Comparison of ENCODE assay signal across 19 mouse cellular contexts in genomic region chr9:41922416-41922815, GRCm38 (mm10).
DNase-seq lines count a peak whose midpoint lies in the region; ATAC-seq and TF ChIP-seq lines count a peak whose summit lies in the region.
"Had no signal": no experiment of that assay in that cellular context is flagged by ENCODE, and none has a peak within 500 bp of the region (broad histone marks: within the 10 kb centered on the region; RNA-seq: fewer than 3 reads in every experiment).

No protein-coding gene starts in this region.

- H3K9ac ChIP-seq in heart, embryonic 13.5 days = no peak overlapping the region
- H3K9ac ChIP-seq: liver, postnatal 0 days; midbrain, embryonic 13.5 days; neural tube, embryonic 13.5 days had no signal

- no peaks in the 10 kb centered on the region for H3K9me3 ChIP-seq in heart, embryonic 13.5 days
- H3K9me3 ChIP-seq: midbrain, embryonic 13.5 days; neural tube, embryonic 13.5 days had no signal

- ATAC-seq in heart, embryonic 13.5 days (ENCODE audit: extremely low read depth, insufficient number of reproducible peaks, low FRiP score, low TSS enrichment) = no peak
- ATAC-seq: forebrain, embryonic 14.5 days; liver, postnatal 0 days; midbrain, embryonic 13.5 days had no signal

- TF ChIP-seq CTCF in gastrocnemius, adult 2 months (IDR thresholded peaks at IDR 0.05) = no peak
- TF ChIP-seq CTCF in embryonic fibroblast, embryonic 13.5 days (IDR thresholded peaks at IDR 0.05; ENCODE audit: borderline replicate concordance, insufficient read depth, low read length) = no peak

- intact Hi-C loops in gastrocnemius, adult 2 months (cut with DNase I) = no loop called here

- H3K4me1 ChIP-seq in heart, embryonic 13.5 days = peaks cover 19% of the 10 kb centered on the region
- H3K4me1 ChIP-seq in embryonic fibroblast, embryonic 13.5 days (ENCODE audit: control insufficient read depth, insufficient read depth, low read length) = peaks cover 3% of the 10 kb centered on the region; the same call in 1 of the 2 replicates

- H3K27ac ChIP-seq in gastrocnemius, adult 2 months = no peak overlapping the region
- H3K27ac ChIP-seq in heart, embryonic 13.5 days (replicated peaks) = peak overlapping the region; percentile 32; the same call in 1 of the 2 replicates
- peak overlapping the region; percentile 90 for H3K27ac ChIP-seq in embryonic fibroblast, embryonic 13.5 days (ENCODE audit: insufficient read depth, low read length)
- H3K27ac ChIP-seq: midbrain, embryonic 13.5 days; neural tube, embryonic 13.5 days had no signal

- WGBS in heart, embryonic 13.5 days = 46% methylated on average over 6 of the region's 6 CpGs

- peak; percentile 30 for DNase-seq in gastrocnemius, adult 2 months
- no peak for DNase-seq in gastrocnemius, adult 18-20 months (ENCODE audit: low spot score)
- DNase-seq in heart, adult 8-10 months (ENCODE audit: low spot score) = no peak
- peak; percentile 48 for DNase-seq in Muller cell, postnatal 12 days (ENCODE audit: inconsistent ontology term)
- DNase-seq in layer of hippocampus, postnatal 25 days (ENCODE audit: extremely low spot score in 1 of 2, low spot score in 1 of 2) = no peak
- DNase-seq: cerebellum, adult 18-20 months; cerebellum, postnatal 25 days; embryo, embryonic 11 days; kidney, adult 9 months; layer of hippocampus, postnatal 36 days; liver, postnatal 0 days; lung, postnatal 14 days; spleen, adult 18-20 months; thymus, postnatal 36 days had no signal

- H3K36me3 ChIP-seq in heart, embryonic 13.5 days = no peaks in the 10 kb centered on the region
- H3K36me3 ChIP-seq: midbrain, embryonic 13.5 days; neural tube, embryonic 13.5 days had no signal

- no peak for TF ChIP-seq POLR2A in embryonic fibroblast, embryonic 13.5 days (IDR thresholded peaks at IDR 0.05; ENCODE audit: low read depth, low read length)

- H3K4me3 ChIP-seq in gastrocnemius, adult 2 months = no peak overlapping the region
- H3K4me3 ChIP-seq in heart, embryonic 13.5 days = no peak overlapping the region
- H3K4me3 ChIP-seq in embryonic fibroblast, embryonic 13.5 days (ENCODE audit: insufficient read depth, low read length) = no peak overlapping the region
- H3K4me3 ChIP-seq: midbrain, embryonic 13.5 days; neural tube, embryonic 13.5 days had no signal

- H3K27me3 ChIP-seq in heart, embryonic 13.5 days (replicated peaks) = no peaks in the 10 kb centered on the region
- H3K27me3 ChIP-seq: midbrain, embryonic 13.5 days; neural tube, embryonic 13.5 days had no signal

- no peak overlapping the region for H3K4me2 ChIP-seq in heart, embryonic 13.5 days
- H3K4me2 ChIP-seq: midbrain, embryonic 13.5 days; neural tube, embryonic 13.5 days had no signal

Comparison
In these comparisons a context has a peak if more than half of its experiments do, and no peak if none do; other contexts are left out.
1. DNase-seq: peak in gastrocnemius, adult 2 months (single experiment) and Muller cell, postnatal 12 days (single experiment); none in gastrocnemius, adult 18-20 months (single experiment), heart, adult 8-10 months (single experiment) and layer of hippocampus, postnatal 25 days (0 of 2).